Mouse (Mus musculus) liver, embryonic 16.5 days (tissue): ENCODE results near the gene Slc41a1. TPM values are rescaled to one million over a fixed set of nuclear protein-coding genes. Genes with fewer than 3 reads are reported as not detected.
A peak's percentile ranks its signal among the peaks of the same experiment; 100 is the strongest.

Experiments
- ATAC-seq: fragments of 200-750 bp; cut with Nextera tagmentation; 2 replicates; pipeline ENCODE4 v1.8.0; 2017; ENCODE audit warnings: low read depth, mild to moderate bottlenecking, moderate number of reproducible peaks, moderate library complexity
- H3K27ac ChIP-seq: fragments of 300-500 bp; sonication (generic); 2 replicates; pipeline ENCODE4 v1.5.1; 2014; ENCODE audit warnings: mild to moderate bottlenecking, low read length
- H3K27me3 ChIP-seq: fragments of 300-500 bp; sonication (generic); 2 replicates; pipeline ENCODE4 v1.6.1; 2014; ENCODE audit warnings: low read depth, low read length, mixed read lengths; ENCODE audit not compliant: control insufficient read depth, insufficient read depth
- H3K36me3 ChIP-seq: fragments of 300-500 bp; sonication (generic); 2 replicates; pipeline ENCODE4 v1.6.1; 2014; ENCODE audit warnings: mild to moderate bottlenecking; ENCODE audit not compliant: control insufficient read depth, insufficient read depth
- H3K4me1 ChIP-seq: fragments of 300-500 bp; sonication (generic); 2 replicates; pipeline ENCODE4 v1.6.1; 2014; ENCODE audit warnings: low read depth, low read length, mixed read lengths; ENCODE audit not compliant: control insufficient read depth
- H3K4me2 ChIP-seq: fragments of 300-500 bp; sonication (generic); 2 replicates; pipeline ENCODE4 v1.6.1; 2014; ENCODE audit warnings: low read depth, low read length, mixed read lengths
- H3K4me3 ChIP-seq: fragments of 300-500 bp; sonication (generic); 2 replicates; pipeline ENCODE4 v1.5.1; 2014; ENCODE audit warnings: low read depth, mild to moderate bottlenecking, low read length
- H3K9ac ChIP-seq: fragments of 300-500 bp; sonication (generic); 2 replicates; pipeline ENCODE4 v1.6.1; 2014; ENCODE audit warnings: low read depth, low read length
- H3K9me3 ChIP-seq: fragments of 300-500 bp; sonication (generic); replicated peaks from 2 replicates; pipeline ENCODE4 v1.6.1; 2016; ENCODE audit warnings: low read length; ENCODE audit not compliant: control insufficient read depth
- WGBS: fragments of 180-500 bp; shearing (Covaris S2); extraction: QIAGEN DNeasy Blood & Tissue Kit; methylation state at CpG from one replicate; pipeline ENCODE4 v1.1.7; 2014; ENCODE audit not compliant: insufficient replicate concordance; 5-methylcytosine and 5-hydroxymethylcytosine counted together
- polyA plus RNA-seq: library from polyadenylated mRNA; unstranded; fragments of >200 nt; fragmentation: Nextera tagmentation; extraction: Ambion mirVana; gene quantifications from 2 replicates; pipeline ENCODE4 v1.2.1, GENCODE M21; 2015

Gene Slc41a1
- polyA plus RNA-seq, 1 experiment from 2014 or later = 1.2 TPM

- no peak for ATAC-seq
- Histone ChIP-seq H3K36me3 (no peaks in the 10 kb centered on the region), H3K4me1 (peaks cover 4% of the 10 kb centered on the region; the same call in 1 of the 2 replicates), H3K4me2 (no peak overlapping the region), H3K4me3 (no peak overlapping the region), H3K9me3 (no peaks in the 10 kb centered on the region), H3K27me3 (no peaks in the 10 kb centered on the region), H3K9ac (no peak overlapping the region), H3K27ac (no peak overlapping the region)
- WGBS = 64% methylated on average over 8 of the region's 8 CpGs
Measured at GRCm38 (mm10) chr1:131822292-131822691, 5.0 kb upstream of the Slc41a1 start.

- H3K4me2 ChIP-seq = no peak overlapping the region
- no peak overlapping the region for H3K4me3 ChIP-seq
- no peak for ATAC-seq
- peaks cover 5% of the 10 kb centered on the region; the same call in 1 of the 2 replicates for H3K4me1 ChIP-seq
- no peaks in the 10 kb centered on the region for H3K27me3 ChIP-seq
- H3K9me3 ChIP-seq = no peaks in the 10 kb centered on the region
- H3K9ac ChIP-seq = no peak overlapping the region
- no peak overlapping the region for H3K27ac ChIP-seq
- 74% methylated on average over 1 of the region's 1 CpGs for WGBS
- H3K36me3 ChIP-seq = no peaks in the 10 kb centered on the region
Measured at GRCm38 (mm10) chr1:131822856-131823492, 4.3 kb upstream of the Slc41a1 start.

GRCm38 (mm10) chr1:131823563-131823962 lies 3.7 kb upstream of the Slc41a1 start:
- H3K27ac ChIP-seq = no peak overlapping the region
- peaks cover 8% of the 10 kb centered on the region for H3K4me1 ChIP-seq
- WGBS = 36% methylated on average over 5 of the region's 5 CpGs
- H3K9ac ChIP-seq = no peak overlapping the region
- no peaks in the 10 kb centered on the region for H3K27me3 ChIP-seq
- H3K9me3 ChIP-seq = no peaks in the 10 kb centered on the region
- no peak for ATAC-seq
- no peaks in the 10 kb centered on the region for H3K36me3 ChIP-seq
- H3K4me3 ChIP-seq = no peak overlapping the region
- H3K4me2 ChIP-seq = no peak overlapping the region

GRCm38 (mm10) chr1:131824528-131825181 lies 2.6 kb upstream of the Slc41a1 start:
- no peaks in the 10 kb centered on the region for H3K9me3 ChIP-seq
- H3K27ac ChIP-seq = no peak overlapping the region
- H3K27me3 ChIP-seq = no peaks in the 10 kb centered on the region
- H3K36me3 ChIP-seq = no peaks in the 10 kb centered on the region
- H3K4me3 ChIP-seq = no peak overlapping the region
- no peak for ATAC-seq
- WGBS = 63% methylated on average over 11 of the region's 11 CpGs
- peaks cover 10% of the 10 kb centered on the region for H3K4me1 ChIP-seq
- H3K4me2 ChIP-seq = no peak overlapping the region
- H3K9ac ChIP-seq = no peak overlapping the region

- peaks cover 10% of the 10 kb centered on the region for H3K4me1 ChIP-seq
- no peaks in the 10 kb centered on the region for H3K9me3 ChIP-seq
- WGBS = 0% methylated on average over 36 of the region's 36 CpGs
- H3K36me3 ChIP-seq = no peaks in the 10 kb centered on the region
- H3K4me2 ChIP-seq = peak overlapping the region; percentile 94
- no peak overlapping the region for H3K27ac ChIP-seq
- peak overlapping the region; percentile 66 for H3K4me3 ChIP-seq
- H3K27me3 ChIP-seq = no peaks in the 10 kb centered on the region
- ATAC-seq = peak; percentile 91
- H3K9ac ChIP-seq = peak overlapping the region; percentile 70
Measured at GRCm38 (mm10) chr1:131827787-131828258, 530 bp downstream of the Slc41a1 start.

GRCm38 (mm10) chr1:131828297-131829126 lies 1.2 kb downstream of the Slc41a1 start:
- Histone ChIP-seq H3K4me3 (peak overlapping the region; percentile 66), H3K4me2 (peak overlapping the region; percentile 94)
- WGBS = 3% methylated on average over 22 of the region's 22 CpGs

GRCm38 (mm10) chr1:131829279-131829678 lies 2.0 kb downstream of the Slc41a1 start:
- H3K4me2 ChIP-seq = no peak overlapping the region
- no peak overlapping the region for H3K9ac ChIP-seq
- H3K4me3 ChIP-seq = no peak overlapping the region
- H3K27ac ChIP-seq = no peak overlapping the region
- ATAC-seq = no peak
- H3K4me1 ChIP-seq = peaks cover 10% of the 10 kb centered on the region
- H3K27me3 ChIP-seq = no peaks in the 10 kb centered on the region
- no peaks in the 10 kb centered on the region for H3K9me3 ChIP-seq
- WGBS = 34% methylated on average over 5 of the region's 5 CpGs
- no peaks in the 10 kb centered on the region for H3K36me3 ChIP-seq

More at GRCm38 (mm10) chr1:131828297-131829126, 1.2 kb downstream of the Slc41a1 start:
- H3K4me1 ChIP-seq = peaks cover 10% of the 10 kb centered on the region
- no peaks in the 10 kb centered on the region for H3K36me3 ChIP-seq
- H3K9me3 ChIP-seq = no peaks in the 10 kb centered on the region
- peak overlapping the region; percentile 56 for H3K9ac ChIP-seq
- H3K27ac ChIP-seq = no peak overlapping the region
- H3K27me3 ChIP-seq = no peaks in the 10 kb centered on the region
- ATAC-seq = peak; percentile 50

GRCm38 (mm10) chr1:131830561-131830960 lies 3.3 kb downstream of the Slc41a1 start:
- 82% methylated on average over 15 of the region's 15 CpGs for WGBS
- H3K4me3 ChIP-seq = no peak overlapping the region

More at GRCm38 (mm10) chr1:131830561-131830960, 3.3 kb downstream of the Slc41a1 start:
- H3K27ac ChIP-seq = no peak overlapping the region
- peaks cover 10% of the 10 kb centered on the region for H3K4me1 ChIP-seq
- H3K4me2 ChIP-seq = no peak overlapping the region
- H3K27me3 ChIP-seq = no peaks in the 10 kb centered on the region
- no peak for ATAC-seq
- H3K9me3 ChIP-seq = no peaks in the 10 kb centered on the region
- no peak overlapping the region for H3K9ac ChIP-seq
- no peaks in the 10 kb centered on the region for H3K36me3 ChIP-seq
